Mouse (Mus musculus) MEL (cell line): ENCODE data around the gene Thbs2. TPM values are rescaled to one million over a fixed set of nuclear protein-coding genes. Genes with fewer than 3 reads are reported as not detected.

Experiments
- DNase-seq: peaks from one replicate; pipeline ENCODE4 v3.0.0; 2011; ENCODE audit warnings: low read depth, low spot score
- H3K27ac ChIP-seq: 2 replicates; pipeline ENCODE4 v1.5.1; 2012; ENCODE audit warnings: low read depth, mild to moderate bottlenecking, control low read depth, low read length, moderate library complexity; ENCODE audit not compliant: control insufficient read depth
- H3K27me3 ChIP-seq, 2 experiments: fragments of 150-350 bp in 1 of 2; sonication (generic) in 1 of 2; 2 replicates each; pipeline ENCODE4 v1.6.1; 2012; ENCODE audit warnings: low read length in 2 of 2, mild to moderate bottlenecking in 2 of 2, improper control_type of control experiment in 1 of 2, moderate library complexity in 1 of 2; ENCODE audit not compliant: insufficient read depth in 2 of 2, control insufficient read depth in 1 of 2
- H3K36me3 ChIP-seq, 2 experiments: 2 replicates each; pipeline ENCODE4 v1.6.1; 2012 to 2014; ENCODE audit warnings: low read length in 2 of 2, improper control_type of control experiment in 1 of 2, inconsistent platforms in 1 of 2, mild to moderate bottlenecking in 1 of 2; ENCODE audit not compliant: insufficient read depth in 2 of 2, control insufficient read depth in 1 of 2
- H3K4me1 ChIP-seq, 2 experiments: fragments of 150-350 bp in 1 of 2; sonication (generic) in 1 of 2; 2 replicates each; pipeline ENCODE4 v1.6.1; 2012; ENCODE audit warnings: low read length in 2 of 2, improper control_type of control experiment in 1 of 2, mild to moderate bottlenecking in 1 of 2; ENCODE audit not compliant: insufficient read depth in 2 of 2, control insufficient read depth in 1 of 2
- H3K4me3 ChIP-seq, 2 experiments: fragments of 150-350 bp in 1 of 2; sonication (generic) in 1 of 2; 2 replicates each; pipeline ENCODE4 v1.5.1; 2012; ENCODE audit warnings: low read depth in 2 of 2, low read length in 2 of 2, mild to moderate bottlenecking in 2 of 2, moderate library complexity in 2 of 2, control low read depth in 1 of 2, improper control_type of control experiment in 1 of 2; ENCODE audit not compliant: control insufficient read depth in 1 of 2, insufficient read depth in 1 of 2
- H3K79me2 ChIP-seq: 2 replicates; pipeline ENCODE4 v1.6.1; 2012; ENCODE audit warnings: mild to moderate bottlenecking, low read length, moderate library complexity; ENCODE audit not compliant: control insufficient read depth, poor library complexity, insufficient read depth
- H3K9ac ChIP-seq: 2 replicates; pipeline ENCODE4 v1.6.1; 2012; ENCODE audit warnings: low read depth, mild to moderate bottlenecking, control low read depth, low read length, moderate library complexity; ENCODE audit not compliant: control insufficient read depth, poor library complexity, severe bottlenecking
- H3K9me3 ChIP-seq: fragments of 150-350 bp; sonication (generic); replicated peaks from 2 replicates; pipeline ENCODE4 v1.6.1; 2012; ENCODE audit warnings: mild to moderate bottlenecking, low read length, improper control_type of control experiment, moderate library complexity; ENCODE audit not compliant: insufficient read depth
- BHLHE40 ChIP-seq: IDR thresholded peaks from 2 replicates; pipeline ENCODE4 v1.6.1; 2012; ENCODE audit warnings: low read depth, mild to moderate bottlenecking, inconsistent platforms, low read length, improper control_type of control experiment, borderline replicate concordance
- CHD2 ChIP-seq: IDR thresholded peaks from 2 replicates; pipeline ENCODE4 v1.6.1; 2011; ENCODE audit warnings: low read length, improper control_type of control experiment
- E2F4 ChIP-seq: IDR thresholded peaks from 2 replicates; pipeline ENCODE4 v1.6.1; 2011; ENCODE audit warnings: low read depth, low read length, improper control_type of control experiment, borderline replicate concordance
- ETS1 ChIP-seq: IDR thresholded peaks from 2 replicates; pipeline ENCODE4 v1.6.1; 2012; ENCODE audit warnings: low read depth, mild to moderate bottlenecking, inconsistent platforms, low read length, improper control_type of control experiment, moderate library complexity
- GATA1 ChIP-seq: IDR thresholded peaks from 2 replicates; pipeline ENCODE4 v1.6.1; 2011; ENCODE audit warnings: low read depth, low read length, improper control_type of control experiment
- JUND ChIP-seq: IDR thresholded peaks from 2 replicates; pipeline ENCODE4 v1.6.1; 2011; ENCODE audit warnings: low read depth, mild to moderate bottlenecking, improper control_type of control experiment, low read length
- KAT2A ChIP-seq: conservative IDR thresholded peaks from 2 replicates; pipeline ENCODE4 v1.6.1; 2012; ENCODE audit warnings: low read depth, low read length, improper control_type of control experiment, inconsistent platforms
- MAZ ChIP-seq: IDR thresholded peaks from 2 replicates; pipeline ENCODE4 v1.6.1; 2012; ENCODE audit warnings: low read depth, mild to moderate bottlenecking, inconsistent platforms, low read length, improper control_type of control experiment
- MXI1 ChIP-seq: IDR thresholded peaks from 2 replicates; pipeline ENCODE4 v1.6.1; 2011; ENCODE audit warnings: mild to moderate bottlenecking, low read depth, low read length, improper control_type of control experiment
- MYB ChIP-seq: IDR thresholded peaks from 2 replicates; pipeline ENCODE4 v1.6.1; 2011; ENCODE audit warnings: mild to moderate bottlenecking, low read depth, low read length, improper control_type of control experiment
- NELFE ChIP-seq: IDR thresholded peaks from 2 replicates; pipeline ENCODE4 v1.6.1; 2011; ENCODE audit warnings: low read depth, low read length, improper control_type of control experiment
- NRF1 ChIP-seq: IDR thresholded peaks from 2 replicates; pipeline ENCODE4 v1.6.1; 2014; ENCODE audit warnings: low read depth, mild to moderate bottlenecking, inconsistent platforms, low read length, improper control_type of control experiment, moderate library complexity; ENCODE audit not compliant: poor library complexity, insufficient read depth, severe bottlenecking
- POLR2A ChIP-seq, 2 experiments: IDR thresholded peaks; 2 replicates each; pipeline ENCODE4 v1.6.1; 2011 to 2012; ENCODE audit warnings: low read length in 2 of 2, mild to moderate bottlenecking in 2 of 2, control low read depth in 1 of 2, improper control_type of control experiment in 1 of 2, low read depth in 1 of 2, moderate library complexity in 1 of 2; ENCODE audit not compliant: control insufficient read depth in 1 of 2, insufficient read depth in 1 of 2, poor library complexity in 1 of 2
- POLR2AphosphoS2 ChIP-seq: IDR thresholded peaks from 2 replicates; pipeline ENCODE4 v1.6.1; 2011; ENCODE audit warnings: low read length, improper control_type of control experiment
- RAD21 ChIP-seq: IDR thresholded peaks from 2 replicates; pipeline ENCODE4 v1.6.1; 2011; ENCODE audit warnings: mild to moderate bottlenecking, low read depth, low read length, improper control_type of control experiment
- TBP ChIP-seq: IDR thresholded peaks from 2 replicates; pipeline ENCODE4 v1.8.0; 2011; ENCODE audit warnings: low read depth, low read length, improper control_type of control experiment
- TCF12 ChIP-seq: IDR thresholded peaks from 2 replicates; pipeline ENCODE4 v1.6.1; 2014; ENCODE audit warnings: low read depth, mild to moderate bottlenecking, inconsistent platforms, low read length, improper control_type of control experiment, moderate library complexity
- UBTF ChIP-seq: IDR thresholded peaks from 2 replicates; pipeline ENCODE4 v1.6.1; 2012; ENCODE audit warnings: low read depth, mild to moderate bottlenecking, inconsistent platforms, low read length, improper control_type of control experiment, moderate library complexity, borderline replicate concordance; ENCODE audit not compliant: insufficient read depth
- USF1 ChIP-seq: IDR thresholded peaks from 2 replicates; pipeline ENCODE4 v1.6.1; 2014; ENCODE audit warnings: low read depth, mild to moderate bottlenecking, inconsistent platforms, low read length, improper control_type of control experiment, moderate library complexity
- USF2 ChIP-seq, 2 experiments: IDR thresholded peaks; 2 replicates each; pipeline ENCODE4 v1.6.1; 2011 to 2012; ENCODE audit warnings: improper control_type of control experiment in 2 of 2, low read length in 2 of 2, borderline replicate concordance in 1 of 2, inconsistent platforms in 1 of 2, low read depth in 1 of 2, mild to moderate bottlenecking in 1 of 2; ENCODE audit not compliant: insufficient read depth in 1 of 2
- ZKSCAN1 ChIP-seq: IDR thresholded peaks from 2 replicates; pipeline ENCODE4 v1.6.1; 2012; ENCODE audit warnings: low read depth, mild to moderate bottlenecking, inconsistent platforms, low read length, improper control_type of control experiment, moderate library complexity
- polyA plus RNA-seq, 2 experiments: library from polyadenylated mRNA; stranded (reverse) in 1 of 2; unstranded in 1 of 2; fragments of >175 nt in 1 of 2; fragments of >200 nt in 1 of 2; gene quantifications; 2 replicates each; pipeline versions ENCODE4 v1.2.1 to v1.2.4; 2012; ENCODE audit warnings: low replicate concordance in 2 of 2, low read depth in 1 of 2; ENCODE audit not compliant: insufficient read length in 2 of 2, insufficient read depth in 1 of 2, missing spikeins in 1 of 2
- total RNA-seq: library from RNA; depleted of rRNA; stranded (reverse); fragments of 300-350 nt; gene quantifications from 2 replicates; pipeline ENCODE4 v1.2.3, GENCODE M21; 2012

The Thbs2 gene
- total and polyA plus RNA-seq, 3 experiments, result not detected

DNA sequence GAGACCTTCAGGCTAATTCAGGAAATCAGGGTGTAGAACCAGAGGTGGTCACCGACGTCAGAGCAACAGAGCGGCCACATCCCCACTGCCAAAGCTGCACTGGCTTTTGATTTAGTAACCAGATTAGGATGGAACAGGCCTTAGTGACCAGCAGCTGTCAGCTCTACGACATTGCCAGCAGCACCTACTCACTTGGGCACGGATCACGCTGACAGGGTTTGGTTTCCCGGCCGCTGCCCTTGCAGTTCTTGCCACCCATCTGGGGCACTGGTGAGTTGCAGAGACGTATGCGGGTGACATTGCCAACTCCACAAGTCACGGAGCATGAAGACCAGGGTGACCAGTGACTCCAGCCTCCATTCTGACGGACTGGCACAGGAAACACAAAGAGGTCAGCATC is 13.0 kb downstream of the Thbs2 start:
- no peak for DNase-seq
- Histone ChIP-seq H3K36me3 (no peaks in the 10 kb centered on the region), H3K4me3 (no peak overlapping the region)
- TF ChIP-seq JUND (no peak), NELFE (no peak), USF1 (no peak), BHLHE40 (no peak), TBP (no peak), ZKSCAN1 (no peak), POLR2AphosphoS2 (no peak), USF2 (IDR thresholded peaks at IDR 0.05; ENCODE audit: borderline replicate concordance in 1 of 2, insufficient read depth in 1 of 2, low read depth in 1 of 2, low read length in 2 of 2) (no peak), ETS1 (no peak), MAZ (no peak), MXI1 (no peak), TCF12 (no peak), NRF1 (no peak), UBTF (no peak), GATA1 (no peak), RAD21 (no peak), POLR2A (IDR thresholded peaks at IDR 0.05; ENCODE audit: control insufficient read depth in 1 of 2, insufficient read depth in 1 of 2, low read depth in 1 of 2, low read length in 2 of 2, poor library complexity in 1 of 2) (no peak), MYB (no peak)
- TF ChIP-seq, all 39 proteins: peak for 0
- no peak overlapping the region for H3K27ac ChIP-seq
- H3K27me3 ChIP-seq, result no peaks in the 10 kb centered on the region
- H3K79me2 ChIP-seq, result no peaks in the 10 kb centered on the region
- no peaks in the 10 kb centered on the region for H3K4me1 ChIP-seq
- no peaks in the 10 kb centered on the region for H3K9me3 ChIP-seq
- no peak overlapping the region for H3K9ac ChIP-seq

DNA sequence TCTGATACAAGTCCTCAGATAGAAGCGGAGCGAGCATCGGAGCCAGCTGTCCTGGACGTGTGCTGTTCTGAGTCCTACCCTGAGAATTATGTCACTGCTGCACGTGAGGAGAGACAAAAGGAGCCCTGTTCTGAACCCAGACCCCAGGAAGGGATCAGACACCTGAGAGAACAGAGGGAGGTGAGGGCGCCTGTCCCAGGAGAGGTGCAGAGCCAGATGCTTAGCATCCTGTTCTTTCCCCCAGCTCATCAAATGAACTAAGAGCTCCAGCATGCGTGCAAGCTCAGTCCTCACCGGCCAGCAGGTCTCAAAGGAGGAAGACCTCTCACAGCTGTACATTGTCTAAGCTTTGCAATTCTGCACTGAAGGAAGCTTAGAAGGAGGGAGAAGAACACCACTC is 16.8 kb downstream of the Thbs2 start:
- no peak overlapping the region for H3K9ac ChIP-seq
- H3K27ac ChIP-seq, result no peak overlapping the region
- no peaks in the 10 kb centered on the region for H3K79me2 ChIP-seq
- TF ChIP-seq MXI1 (no peak), KAT2A (no peak), CHD2 (no peak), USF1 (no peak), TBP (no peak), USF2 (IDR thresholded peaks at IDR 0.05; ENCODE audit: borderline replicate concordance in 1 of 2, insufficient read depth in 1 of 2, low read depth in 1 of 2, low read length in 2 of 2) (no peak), BHLHE40 (no peak), E2F4 (no peak)
- H3K36me3 ChIP-seq, result no peaks in the 10 kb centered on the region
- no peaks in the 10 kb centered on the region for H3K4me1 ChIP-seq
- no peaks in the 10 kb centered on the region for H3K9me3 ChIP-seq
- H3K4me3 ChIP-seq, result no peak overlapping the region
- no peak for DNase-seq
- H3K27me3 ChIP-seq, result no peaks in the 10 kb centered on the region
